Mouse (Mus musculus): ENCODE results near the gene Mgp.
A peak's percentile ranks its signal among the peaks of the same experiment; 100 is the strongest.

Mgp gene

DNA sequence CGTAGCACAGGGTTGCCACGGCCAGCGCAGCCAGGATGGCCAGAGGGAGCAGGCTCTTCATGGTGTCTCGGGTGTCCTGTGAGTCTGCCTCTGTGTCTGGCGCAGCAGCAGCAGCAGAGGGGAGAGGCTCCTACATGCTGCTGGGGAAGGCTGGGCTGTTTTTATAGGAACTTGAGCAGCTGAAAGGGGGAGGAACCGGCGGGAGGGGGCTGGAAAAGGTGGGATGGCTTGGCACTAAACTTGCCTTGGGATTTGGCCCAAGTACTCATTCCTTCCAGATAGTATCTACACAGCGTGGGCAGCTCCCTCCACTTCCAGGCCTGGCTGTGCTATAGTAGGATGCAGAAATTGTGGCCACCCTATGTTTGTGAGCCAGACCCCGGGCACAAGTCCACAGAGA, at the start of gene Mgp:
Mgp (minus strand) TSS at position 154 of the 400 bp plus-strand sequence.
- DNase-seq (ENCODE audit: low spot score), result no peak

- DNase-seq (ENCODE audit: low spot score), result no peak
Measured at GRCm38 (mm10) chr6:136925049-136925448, 49.4 kb upstream of the Mgp start.

GRCm38 (mm10) chr6:136923532-136923931, 47.9 kb upstream of the Mgp start, which contains the start of gene Pde6h:
Pde6h (plus strand) TSS chr6:136923832.
- DNase-seq (ENCODE audit: low spot score), result no peak

DNA sequence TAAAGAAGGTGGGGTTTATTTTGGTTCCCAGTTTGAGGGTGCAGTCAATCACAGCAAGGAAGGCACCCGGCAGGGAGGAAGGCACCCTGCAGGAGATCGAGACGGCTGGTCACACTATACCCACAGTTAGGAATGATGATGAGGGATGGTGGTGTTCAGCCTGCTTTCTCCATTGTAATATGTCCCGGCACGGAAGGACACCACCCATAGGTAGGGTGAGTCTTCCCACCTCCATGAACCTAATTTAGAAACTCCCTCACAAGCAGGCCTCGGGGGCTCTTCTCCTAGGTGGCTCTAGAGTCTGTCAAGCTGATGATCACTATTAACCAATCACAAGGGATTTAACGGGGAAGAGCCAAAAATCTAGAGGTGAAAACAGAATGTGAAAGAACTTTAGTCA, 47.2 kb upstream of the Mgp start:
- no peak for DNase-seq (ENCODE audit: low spot score)

GRCm38 (mm10) chr6:136922080-136922479, 46.5 kb upstream of the Mgp start, which contains the start of gene Erp27:
Erp27 (minus strand) TSS chr6:136922180.
- DNase-seq (ENCODE audit: low spot score), result no peak

DNA sequence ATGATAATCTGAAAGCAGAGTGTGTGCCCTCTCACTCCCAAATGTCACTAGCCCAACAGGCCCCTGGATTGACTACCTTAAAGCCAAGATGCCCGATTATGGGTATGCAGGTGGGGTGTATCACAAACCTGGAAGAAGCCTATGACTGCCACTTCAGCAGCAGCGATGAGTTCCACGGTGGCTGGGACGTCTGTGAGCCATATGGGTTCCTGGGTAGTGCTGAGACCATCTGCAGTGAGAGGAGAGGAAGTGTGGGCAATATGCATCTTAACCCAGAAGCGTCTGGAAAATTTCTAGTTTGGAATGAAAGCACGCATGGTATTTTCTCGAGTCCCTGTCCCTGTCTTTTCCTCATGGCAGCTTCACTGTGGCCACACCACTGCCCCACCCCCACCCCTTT, 46.0 kb upstream of the Mgp start:
- DNase-seq (ENCODE audit: low spot score), result no peak

DNA sequence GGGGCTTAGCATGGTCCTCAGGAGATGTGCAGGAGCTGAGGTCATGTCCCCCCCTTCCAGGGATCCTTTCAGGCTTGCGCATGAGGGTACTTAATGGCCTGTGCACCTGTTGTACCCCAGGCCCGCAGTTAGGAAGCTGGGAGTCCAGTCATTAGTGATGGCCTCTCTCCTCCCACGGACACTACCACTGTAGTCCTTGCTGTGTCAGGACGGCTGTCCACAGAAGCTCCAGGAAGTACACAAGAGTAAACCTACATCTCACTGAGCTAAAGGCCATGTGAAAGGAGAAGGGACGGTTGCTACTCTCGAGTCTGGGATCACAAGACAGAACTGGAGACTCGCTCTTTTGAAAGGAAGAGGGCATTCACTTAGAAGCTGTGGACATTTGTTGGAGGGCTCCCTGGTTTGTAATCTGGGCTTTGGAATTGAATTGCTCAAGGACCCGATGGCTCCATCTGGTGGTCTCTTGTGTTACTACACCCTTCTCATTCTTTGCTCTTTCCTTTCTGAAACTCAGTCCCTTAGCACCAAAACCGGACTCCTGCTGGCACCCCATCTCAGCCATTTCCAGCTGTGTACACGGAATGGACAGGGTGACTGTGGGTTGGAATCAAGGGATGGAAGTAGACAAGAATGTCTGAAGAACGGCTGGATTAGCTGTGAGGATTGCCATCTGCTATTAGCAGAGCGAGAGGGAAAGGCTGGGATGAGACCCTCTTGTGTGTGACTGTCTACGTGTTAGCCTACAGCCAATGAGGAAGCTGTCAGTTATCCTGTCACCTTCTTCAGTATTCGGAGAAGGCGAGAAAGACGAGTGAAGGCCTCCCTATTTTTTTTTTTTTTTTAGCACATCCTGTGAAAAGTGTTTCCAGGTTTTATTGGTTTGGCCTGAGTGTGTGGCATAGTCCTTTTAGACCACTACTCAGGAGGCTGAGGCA, 45.0 kb upstream of the Mgp start:
- peak; percentile 81 for DNase-seq (ENCODE audit: low spot score)

GRCm38 (mm10) chr6:136917885-136918284, 42.3 kb upstream of the Mgp start:
- peak; percentile 67 for DNase-seq (ENCODE audit: low spot score)

DNA sequence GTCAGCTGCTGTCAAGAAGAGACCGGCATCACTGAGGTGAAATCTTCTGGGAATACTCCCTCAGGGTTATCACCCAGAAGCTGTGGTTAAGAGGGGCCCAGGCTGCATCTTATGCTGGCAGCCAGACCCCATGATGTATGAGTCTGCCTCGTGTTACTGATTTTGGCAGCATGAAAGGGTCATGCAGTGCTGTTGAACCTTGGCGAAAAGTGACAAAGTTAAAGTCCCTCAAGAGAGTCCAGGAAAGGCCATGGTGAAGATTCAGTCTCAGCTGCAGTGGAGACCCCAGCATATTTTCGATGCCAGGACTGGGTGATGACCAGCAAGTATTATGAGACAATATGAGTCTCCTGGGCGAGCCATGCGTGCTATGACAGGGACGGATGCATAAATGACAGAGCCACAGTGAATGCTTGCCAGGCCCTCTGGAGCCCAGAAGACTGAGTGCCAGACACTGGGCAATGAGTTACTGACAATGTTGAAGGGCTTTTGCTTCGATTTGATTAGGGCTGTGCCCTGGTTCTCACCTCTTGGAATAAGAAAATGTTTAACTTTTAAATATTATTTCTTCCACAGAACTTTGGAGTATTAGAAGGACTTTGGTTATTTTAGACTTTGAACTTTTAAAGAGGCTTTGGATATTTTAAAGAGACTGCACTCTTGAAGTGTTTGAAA, 40.2 kb upstream of the Mgp start:
- DNase-seq (ENCODE audit: low spot score), result peak; percentile 31

DNA sequence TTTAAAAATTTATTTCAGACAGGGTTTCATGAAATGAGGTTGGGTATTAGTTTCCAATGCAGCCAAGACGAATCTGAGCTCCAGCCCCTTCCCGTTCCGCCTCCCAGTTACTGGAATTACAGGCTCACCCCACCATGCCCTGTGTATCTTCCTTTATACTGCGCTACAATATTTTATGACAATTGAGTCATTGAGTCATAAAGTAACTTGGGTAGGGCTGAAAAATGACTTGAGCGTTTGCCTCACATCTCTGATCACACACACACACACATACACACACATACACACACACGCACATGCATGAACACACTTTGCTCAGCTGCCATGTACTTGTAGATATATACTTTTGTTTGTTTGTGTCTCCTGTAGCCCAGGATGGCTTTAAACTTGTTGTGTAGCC, 38.6 kb upstream of the Mgp start:
- DNase-seq (ENCODE audit: low spot score), result no peak

GRCm38 (mm10) chr6:136913384-136914126, 37.9 kb upstream of the Mgp start:
- no peak for DNase-seq (ENCODE audit: low spot score)

DNA sequence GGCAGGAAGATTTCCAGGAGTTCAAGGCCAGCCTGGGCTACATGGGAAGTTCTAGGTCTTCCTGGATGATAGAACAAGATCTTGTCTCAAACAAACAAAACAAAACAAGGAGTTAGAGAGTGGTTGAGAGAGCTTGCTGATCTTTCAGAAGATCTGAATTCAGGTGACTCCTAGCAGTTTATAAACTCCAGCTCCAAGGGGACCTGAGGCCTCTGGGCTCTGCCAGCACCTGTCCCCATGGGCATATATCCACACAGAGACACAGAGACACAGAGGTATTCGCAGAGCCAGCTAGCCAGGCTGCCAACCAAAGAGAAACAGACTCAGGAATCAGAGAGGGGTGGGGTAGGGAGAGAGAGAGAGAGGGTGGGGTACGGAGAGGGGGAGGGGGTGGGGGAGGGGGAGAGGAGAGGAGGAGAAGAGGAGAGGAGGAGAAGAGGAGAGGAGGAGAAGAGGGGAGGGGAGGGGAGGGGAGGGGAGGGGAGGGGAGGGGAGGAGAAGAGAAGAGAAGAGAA, 37.2 kb upstream of the Mgp start:
- no peak for DNase-seq (ENCODE audit: low spot score)

- DNase-seq (ENCODE audit: low spot score), result peak; percentile 33
Measured at GRCm38 (mm10) chr6:136910247-136910890, 34.7 kb upstream of the Mgp start.

GRCm38 (mm10) chr6:136906937-136907293, 31.3 kb upstream of the Mgp start:
- DNase-seq (ENCODE audit: low spot score), result no peak

DNA sequence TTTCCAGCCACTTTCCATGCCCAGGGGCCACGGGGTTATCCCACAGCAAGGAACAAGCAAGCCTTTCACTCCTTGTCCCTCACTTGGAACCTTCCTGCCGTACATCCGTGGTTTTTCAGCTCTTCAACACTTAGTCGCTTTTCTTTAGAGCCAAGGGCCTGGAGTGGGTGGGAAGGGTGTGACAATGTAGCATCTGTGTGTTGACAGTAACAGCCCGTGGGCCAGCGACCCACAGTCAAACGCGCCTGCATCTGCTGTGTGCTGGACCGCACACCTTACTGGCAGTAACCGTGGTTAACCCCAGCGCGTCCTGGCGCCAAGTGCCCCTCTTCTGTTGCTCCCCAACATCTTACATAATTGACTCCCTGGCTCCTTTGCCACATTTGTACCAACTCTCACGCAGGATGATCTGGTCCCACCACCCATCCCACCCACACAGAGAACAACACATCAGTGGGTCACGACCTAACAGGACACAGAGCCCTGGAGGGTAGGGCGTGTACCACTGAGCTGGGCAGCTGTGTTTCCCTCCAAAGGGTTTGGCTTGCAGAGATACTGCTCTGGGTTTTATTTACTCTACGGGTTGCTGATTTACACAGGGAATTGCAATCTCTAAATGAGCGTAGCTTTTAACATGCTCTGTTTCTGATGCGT, 30.8 kb upstream of the Mgp start:
- no peak for DNase-seq (ENCODE audit: low spot score)

GRCm38 (mm10) chr6:136903885-136904470, 28.4 kb upstream of the Mgp start:
- DNase-seq (ENCODE audit: low spot score), result no peak

GRCm38 (mm10) chr6:136902527-136902926, 26.9 kb upstream of the Mgp start:
- no peak for DNase-seq (ENCODE audit: low spot score)

DNA sequence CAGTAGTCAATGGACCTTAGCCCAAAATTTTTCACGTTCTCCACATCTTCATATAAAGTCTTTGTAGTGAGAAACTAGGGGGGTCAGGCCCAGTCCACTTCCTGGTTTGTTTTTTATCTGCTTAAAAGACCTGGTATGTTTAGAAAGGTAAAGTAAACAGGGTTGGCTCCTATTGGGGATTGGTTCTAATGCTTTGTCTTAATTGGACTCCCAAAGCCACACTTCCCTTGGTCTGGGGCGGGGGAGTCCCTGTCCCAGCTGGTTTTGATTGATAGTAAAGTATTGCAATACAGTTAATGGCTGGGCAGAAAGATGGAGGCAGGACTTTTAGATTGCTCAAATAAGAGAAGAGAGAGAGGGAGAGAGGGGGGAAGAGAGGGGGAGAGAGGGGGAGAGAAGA, 25.4 kb upstream of the Mgp start:
- no peak for DNase-seq (ENCODE audit: low spot score)

DNA sequence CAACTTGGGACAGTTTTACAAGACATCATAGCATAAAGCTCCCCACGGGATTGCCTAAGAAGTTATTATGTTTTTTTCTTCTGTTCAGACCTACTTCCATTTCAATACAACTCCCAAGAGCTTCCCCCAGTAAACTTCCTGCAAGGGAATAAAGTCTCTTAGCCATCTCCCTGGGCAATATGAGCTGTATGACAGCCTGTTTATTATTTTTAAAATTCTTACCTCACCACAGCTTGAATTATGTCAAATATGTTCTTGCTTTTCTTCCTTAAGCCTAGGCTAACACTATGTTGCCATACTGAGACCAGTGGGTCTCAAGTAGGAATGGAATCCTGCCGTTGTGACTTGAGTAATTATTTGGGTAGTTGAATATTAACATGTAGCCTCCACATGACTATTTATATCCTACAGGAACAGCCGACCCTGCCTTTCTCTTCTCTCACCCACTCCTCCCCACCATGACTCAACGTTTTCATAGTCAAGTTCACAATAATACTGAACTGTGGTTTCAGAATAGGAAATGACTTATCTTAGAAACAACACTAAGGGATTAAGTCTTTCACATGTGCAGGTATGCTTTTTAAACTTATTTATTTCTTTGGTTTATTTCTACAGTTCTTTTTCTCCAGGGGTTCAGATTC, 24.9 kb upstream of the Mgp start:
- DNase-seq (ENCODE audit: low spot score), result no peak

- DNase-seq (ENCODE audit: low spot score), result no peak
Measured at GRCm38 (mm10) chr6:136898954-136899353, 23.3 kb upstream of the Mgp start.

Data from adipocyte (in vitro differentiated cells).